Mouse (Mus musculus) spleen, embryonic (tissue): ENCODE data around the gene Snupn.

ENCODE experiments used
- CTCF ChIA-PET: fragments of 350-600 bp; sonication (Branson Sonifier 250); formaldehyde crosslinking; loops from one replicate; lab custom pipeline; 2022; lab: Charles Lee

Gene Snupn

GRCm38 (mm10) chr9:56928041-56928811 lies 22.5 kb upstream of the Snupn start, which contains the start of gene Snx33:
Snx33 (minus strand) TSS chr9:56928371.
- CTCF ChIA-PET, result interaction anchor here (0.6 to 1.0 kb wide), 2 partner anchors 20 to 24 kb away, joined by 3 to 4 read pairs; no protein-coding TSS in a partner anchor

- CTCF ChIA-PET, result no interaction called here
Measured at GRCm38 (mm10) chr9:56929496-56929895, 21.2 kb upstream of the Snupn start.

- CTCF ChIA-PET, result no interaction called here
Measured at GRCm38 (mm10) chr9:56930556-56930955, 20.1 kb upstream of the Snupn start.

GRCm38 (mm10) chr9:56936861-56937222 lies 13.8 kb upstream of the Snupn start:
- CTCF ChIA-PET, result interaction anchor here (0.7 to 1.0 kb wide), 2 partner anchors 11 to 13 kb away, joined by 3 read pairs; no protein-coding TSS in a partner anchor

GRCm38 (mm10) chr9:56937223-56938160 lies 13.2 kb upstream of the Snupn start, which contains the start of gene Imp3:
Imp3 (plus strand) TSS chr9:56937475.
- CTCF ChIA-PET, result interaction anchor here (1.0 kb wide), 2 partner anchors 10 to 59 kb away, joined by 3 to 4 read pairs; no protein-coding TSS in a partner anchor

- CTCF ChIA-PET, result interaction anchor here (1.0 kb wide), 1 partner anchor 58 kb away, joined by 4 read pairs; no protein-coding TSS in a partner anchor
Measured at GRCm38 (mm10) chr9:56938374-56938773, 12.3 kb upstream of the Snupn start.

GRCm38 (mm10) chr9:56947481-56947880 lies 3.2 kb upstream of the Snupn start:
- CTCF ChIA-PET, result interaction anchor here (0.6 to 1.0 kb wide), 2 partner anchors 10 to 12 kb away, joined by 3 to 6 read pairs; partner anchors contain the start of gene Imp3

- CTCF ChIA-PET, result interaction anchor here (0.8 to 1.2 kb wide), 2 partner anchors 21 to 50 kb away, joined by 4 to 8 read pairs; partner anchors contain the start of gene Snx33
Measured at GRCm38 (mm10) chr9:56948699-56949098, 2.0 kb upstream of the Snupn start.

- CTCF ChIA-PET, result no interaction called here
Measured at GRCm38 (mm10) chr9:56949767-56950166, 911 bp upstream of the Snupn start.

GRCm38 (mm10) chr9:56953562-56953961 lies 2.9 kb downstream of the Snupn start:
- CTCF ChIA-PET, result interaction anchor here (0.6 kb wide), 1 partner anchor 43 kb away, joined by 9 read pairs; no protein-coding TSS in a partner anchor

GRCm38 (mm10) chr9:56956966-56957675 lies 6.4 kb downstream of the Snupn start:
- CTCF ChIA-PET, result interaction anchor here (1.2 kb wide), 1 partner anchor 174 kb away, joined by 3 read pairs; the partner anchor contains the start of gene Man2c1

- CTCF ChIA-PET, result no interaction called here
Measured at GRCm38 (mm10) chr9:56958689-56959088, 8.0 kb downstream of the Snupn start.

GRCm38 (mm10) chr9:56961591-56961990 lies 10.9 kb downstream of the Snupn start:
- CTCF ChIA-PET, result no interaction called here

- CTCF ChIA-PET, result no interaction called here
Measured at GRCm38 (mm10) chr9:56970158-56970557, 19.5 kb downstream of the Snupn start.

GRCm38 (mm10) chr9:56973960-56974524 lies 23.4 kb downstream of the Snupn start:
- CTCF ChIA-PET, result no interaction called here

GRCm38 (mm10) chr9:56975199-56975598 lies 24.5 kb downstream of the Snupn start:
- CTCF ChIA-PET, result interaction anchor here (0.6 kb wide), 1 partner anchor 844 kb away, joined by 3 read pairs; no protein-coding TSS in a partner anchor

- CTCF ChIA-PET, result no interaction called here
Measured at GRCm38 (mm10) chr9:56980186-56980585, 29.5 kb downstream of the Snupn start.

- CTCF ChIA-PET, result no interaction called here
Measured at GRCm38 (mm10) chr9:56981502-56981901, 30.8 kb downstream of the Snupn start.

GRCm38 (mm10) chr9:56994286-56995197 lies 43.9 kb downstream of the Snupn start, which contains the start of gene Ptpn9:
Ptpn9 (plus strand) TSS chr9:56994923.
- CTCF ChIA-PET, result interaction anchor here (0.8 kb wide), 1 partner anchor 1146 kb away, joined by 4 read pairs; no protein-coding TSS in a partner anchor
